25 mouse cellular contexts compared by ENCODE assay signal in the genomic region with DNA sequence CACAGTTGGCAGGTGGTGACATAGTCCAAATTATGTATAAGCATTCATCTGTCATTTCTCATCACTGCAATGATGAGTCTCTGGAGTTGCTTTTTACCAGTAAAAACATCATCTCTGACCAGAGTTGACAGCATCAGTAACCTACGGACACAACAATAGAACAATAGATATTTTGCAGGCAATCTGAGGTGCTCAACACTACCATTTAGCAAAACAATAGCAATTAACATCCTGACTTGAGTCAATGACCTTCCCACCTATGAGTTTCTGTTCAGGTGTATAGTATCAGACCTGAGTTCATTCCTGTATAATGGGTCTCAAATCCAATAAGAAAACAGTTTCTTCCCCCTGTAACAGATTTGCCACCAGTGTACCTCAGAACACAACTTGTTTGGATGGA.
"Had no signal": no experiment of that assay in that cellular context is flagged by ENCODE, and none has a peak within 500 bp of the region (broad histone marks: within the 10 kb centered on the region; RNA-seq: fewer than 3 reads in every experiment).

No protein-coding gene starts in this region.

- H3K9ac ChIP-seq: heart, embryonic 13.5 days; heart, embryonic 15.5 days; hindbrain, embryonic 13.5 days; hindbrain, embryonic 15.5 days; limb, embryonic 12.5 days; liver, embryonic 13.5 days had no signal

- ATAC-seq: hindbrain, postnatal 0 days; intestine, postnatal 0 days had no signal

- H3K27me3 ChIP-seq: heart, embryonic 13.5 days; heart, embryonic 15.5 days; hindbrain, embryonic 13.5 days; hindbrain, embryonic 15.5 days; limb, embryonic 12.5 days; liver, embryonic 13.5 days had no signal

- H3K36me3 ChIP-seq: heart, embryonic 13.5 days; heart, embryonic 15.5 days; hindbrain, embryonic 13.5 days; hindbrain, embryonic 15.5 days; limb, embryonic 10.5 days; limb, embryonic 12.5 days; liver, embryonic 13.5 days had no signal

- DNase-seq: gastrocnemius, postnatal 14 days; gastrocnemius, postnatal 36 days; heart, adult 11 months; heart, adult 2 months; heart, postnatal 14 days; heart, postnatal 36 days; kidney, adult 18-20 months; kidney, adult 8-10 months; kidney, postnatal 10 days; kidney, postnatal 25 days; kidney, postnatal 4 days; liver; liver, embryonic 13.5 days had no signal

- H3K4me3 ChIP-seq: heart, adult 2 months; heart, embryonic 13.5 days; heart, embryonic 15.5 days; hindbrain, embryonic 13.5 days; hindbrain, embryonic 15.5 days; layer of hippocampus, adult 2 months; left cerebral cortex, adult 2 months; limb, embryonic 10.5 days; limb, embryonic 12.5 days; liver, embryonic 13.5 days had no signal

- H3K27ac ChIP-seq: heart, adult 2 months; heart, embryonic 13.5 days; heart, embryonic 15.5 days; hindbrain, embryonic 13.5 days; hindbrain, embryonic 15.5 days; hindbrain, postnatal 0 days; layer of hippocampus, adult 2 months; left cerebral cortex, adult 2 months; limb, embryonic 10.5 days; limb, embryonic 12.5 days; liver, embryonic 13.5 days had no signal

- H3K4me1 ChIP-seq: heart, embryonic 15.5 days; hindbrain, embryonic 13.5 days; hindbrain, embryonic 15.5 days; limb, embryonic 10.5 days; limb, embryonic 12.5 days; liver, embryonic 13.5 days had no signal

- H3K4me2 ChIP-seq: heart, embryonic 11.5 days; heart, embryonic 13.5 days; heart, embryonic 15.5 days; hindbrain, embryonic 13.5 days; hindbrain, embryonic 15.5 days; limb, embryonic 12.5 days; liver, embryonic 11.5 days; liver, embryonic 13.5 days had no signal

- H3K9me3 ChIP-seq: heart, embryonic 13.5 days; heart, embryonic 15.5 days; hindbrain, embryonic 13.5 days; hindbrain, embryonic 15.5 days; limb, embryonic 10.5 days; limb, embryonic 12.5 days; liver, embryonic 13.5 days had no signal
